Mouse (Mus musculus): ENCODE results near the gene Cacna1c.

The Cacna1c gene

DNA sequence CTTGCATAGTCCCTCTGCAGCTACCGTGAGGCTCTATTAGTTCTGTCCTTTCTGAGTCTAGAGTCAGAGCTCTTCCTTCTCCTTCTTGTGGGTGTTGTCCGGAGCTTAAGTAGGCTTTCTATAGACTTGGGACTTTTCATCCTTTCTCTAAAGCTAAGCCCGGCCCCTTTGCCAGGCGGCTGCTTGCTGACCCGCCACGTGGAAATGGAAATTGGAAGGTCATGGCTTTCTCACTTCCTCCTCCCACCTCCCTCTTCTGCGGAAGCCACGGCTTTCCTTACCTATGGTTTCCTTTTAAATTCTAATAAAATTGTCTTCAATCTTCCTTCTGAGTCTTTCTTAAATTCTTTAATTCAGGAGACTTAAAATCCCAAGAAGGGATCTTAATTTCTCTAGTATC lies 148.9 kb downstream of the Cacna1c start:
- no peak for DNase-seq

GRCm38 (mm10) chr6:119045498-119045897 lies 150.7 kb downstream of the Cacna1c start:
- DNase-seq = no peak

DNA sequence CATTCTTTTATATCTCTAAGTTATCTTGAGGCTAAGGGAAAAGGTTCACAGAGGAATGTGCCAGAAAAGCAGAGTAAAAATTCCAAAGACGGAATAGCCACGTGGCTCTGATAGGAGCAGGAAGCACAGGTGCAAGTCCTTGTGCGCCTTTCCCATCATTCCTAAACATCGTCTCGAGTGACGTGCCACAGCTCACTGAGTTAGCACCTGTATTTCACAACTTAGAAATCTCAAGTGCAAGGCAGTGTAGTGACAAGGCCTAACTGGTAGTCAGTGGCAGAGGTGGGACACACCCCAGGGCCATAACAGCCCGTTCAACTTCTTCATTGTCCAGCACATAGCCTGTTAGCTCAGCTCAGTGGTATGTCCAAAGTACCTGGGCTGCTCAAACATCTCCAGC lies 152.1 kb downstream of the Cacna1c start:
- peak; percentile 50 to 77 for DNase-seq

GRCm38 (mm10) chr6:119042803-119043202 lies 153.4 kb downstream of the Cacna1c start:
- DNase-seq = no peak

GRCm38 (mm10) chr6:119040961-119041360 lies 155.3 kb downstream of the Cacna1c start:
- DNase-seq = no peak

- no peak for DNase-seq
Measured at GRCm38 (mm10) chr6:119039815-119040214, 156.4 kb downstream of the Cacna1c start.

DNA sequence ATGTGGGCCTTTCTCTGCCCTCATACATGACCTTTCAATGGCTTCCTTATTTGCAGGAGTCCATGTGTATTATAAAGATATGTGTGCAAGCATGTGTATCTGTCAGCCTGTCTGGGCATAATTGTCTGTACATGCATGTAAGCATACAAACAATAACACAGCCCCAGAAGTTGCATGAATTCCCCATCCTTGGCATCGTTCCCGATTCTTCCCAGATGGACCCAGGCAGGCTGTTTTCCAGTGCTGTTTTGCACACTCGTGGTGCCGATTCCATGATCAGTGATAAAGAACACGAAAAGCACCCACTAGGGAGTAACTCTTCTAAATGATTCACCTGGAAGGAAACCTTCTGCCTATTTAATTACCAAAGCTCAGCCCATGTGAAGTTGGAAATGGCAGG lies 156.9 kb downstream of the Cacna1c start:
- DNase-seq = no peak

DNA sequence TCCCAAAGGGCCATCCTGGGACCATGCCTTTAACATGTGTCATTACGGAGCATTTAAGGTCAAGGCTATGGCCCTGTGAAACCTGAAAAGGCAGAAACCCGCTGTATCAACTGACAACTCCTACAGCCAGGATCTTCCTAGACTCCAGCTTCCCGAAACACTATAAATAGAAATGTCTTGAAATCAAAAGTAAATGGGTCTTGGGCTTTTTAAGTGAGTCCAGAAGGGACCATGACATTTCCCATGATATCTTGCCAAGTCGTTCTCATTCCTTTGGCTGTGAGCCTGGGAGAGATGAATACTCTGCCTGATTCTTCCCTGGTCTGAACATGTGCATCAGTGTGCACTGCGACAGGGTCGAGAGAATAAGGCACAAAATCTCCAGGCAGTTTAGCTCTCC lies 158.4 kb downstream of the Cacna1c start:
- peak in 1 of 2 experiments; percentile 58 for DNase-seq

GRCm38 (mm10) chr6:119037047-119037446 lies 159.2 kb downstream of the Cacna1c start:
- DNase-seq = peak; percentile 59 to 76

- DNase-seq = no peak
Measured at GRCm38 (mm10) chr6:119035361-119035760, 160.9 kb downstream of the Cacna1c start.

- DNase-seq = no peak
Measured at GRCm38 (mm10) chr6:119034947-119035346, 161.3 kb downstream of the Cacna1c start.

GRCm38 (mm10) chr6:119027880-119028279 lies 168.3 kb downstream of the Cacna1c start:
- DNase-seq = no peak

GRCm38 (mm10) chr6:119022850-119023249 lies 173.4 kb downstream of the Cacna1c start:
- DNase-seq = no peak

DNA sequence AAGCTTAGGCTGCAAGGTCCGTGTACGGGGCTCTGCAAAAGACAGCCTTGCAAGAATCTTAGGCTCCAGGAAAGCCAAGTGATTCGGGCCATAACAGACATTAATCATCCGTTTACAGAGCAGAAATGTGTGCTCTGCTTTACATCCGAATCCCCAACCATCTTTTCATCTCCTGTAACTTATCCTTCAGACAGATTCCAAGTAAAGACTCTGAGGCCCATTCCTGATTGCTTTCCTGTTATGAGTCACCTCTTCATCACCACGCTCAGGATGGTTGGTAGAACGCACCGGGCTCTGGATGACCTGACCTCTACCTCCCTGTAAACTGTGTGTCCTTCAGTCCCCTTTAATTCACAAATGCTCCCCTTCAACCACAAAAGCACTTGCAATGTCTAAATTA lies 175.0 kb downstream of the Cacna1c start:
- DNase-seq = no peak

GRCm38 (mm10) chr6:119018956-119019355 lies 177.3 kb downstream of the Cacna1c start:
- DNase-seq = peak; percentile 29 to 66

DNA sequence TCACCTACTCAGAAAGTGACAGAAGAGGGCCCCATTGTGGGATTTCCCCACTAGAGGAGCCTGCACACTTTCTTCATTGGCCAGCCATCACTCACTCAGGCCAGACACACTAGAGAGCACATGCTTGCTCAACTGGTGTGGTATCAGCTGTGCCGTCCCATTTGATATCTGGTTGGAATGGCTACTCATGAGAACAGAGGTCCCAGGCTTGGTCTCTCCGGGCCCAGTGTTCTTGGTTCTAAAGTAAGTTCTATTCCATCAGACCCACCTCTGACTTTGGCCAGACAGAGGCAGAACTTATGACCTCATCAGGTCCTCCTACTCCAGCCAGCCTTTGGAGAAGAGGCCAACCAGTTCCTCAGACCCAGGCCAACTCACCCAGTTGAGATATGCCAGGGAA lies 178.0 kb downstream of the Cacna1c start:
- no peak for DNase-seq

DNA sequence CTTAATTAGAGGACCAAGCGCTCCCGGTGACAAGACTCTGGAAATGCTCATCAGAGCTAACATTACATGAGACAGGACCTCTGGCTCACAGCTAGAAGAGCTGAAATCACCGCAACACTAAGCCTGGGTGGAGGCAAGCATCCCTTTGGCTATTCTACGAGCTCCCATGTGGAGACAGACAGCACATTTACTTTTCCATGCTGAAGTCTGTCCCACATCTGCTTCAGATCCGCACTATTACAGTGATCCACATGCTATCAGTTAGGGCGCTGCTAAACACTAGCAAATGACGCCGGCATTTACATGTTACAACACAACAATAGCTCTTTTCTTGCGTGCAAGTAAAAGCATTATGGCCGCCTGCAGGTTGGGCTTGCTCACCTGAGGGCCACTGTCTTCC lies 178.7 kb downstream of the Cacna1c start:
- no peak for DNase-seq

DNA sequence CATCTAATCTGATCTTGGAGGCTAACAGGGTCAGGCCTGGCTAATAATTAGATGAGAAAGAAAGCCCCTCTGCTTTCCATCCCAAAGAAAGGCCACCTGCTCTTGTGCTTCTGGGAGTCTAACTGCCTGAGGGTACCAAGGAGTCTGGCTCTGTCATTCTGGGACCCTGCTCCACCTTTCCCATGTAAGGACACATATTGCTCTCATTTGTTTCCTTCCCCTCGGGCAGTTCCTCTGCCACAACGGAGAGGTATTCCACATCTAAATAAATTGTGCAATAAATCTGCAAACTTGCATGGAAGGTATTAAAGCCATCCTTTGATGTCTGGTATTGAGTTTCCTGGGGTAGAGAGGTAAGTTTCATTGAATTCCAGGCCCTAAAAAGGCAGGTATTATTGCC lies 180.9 kb downstream of the Cacna1c start:
- DNase-seq = no peak

- DNase-seq = no peak
Measured at GRCm38 (mm10) chr6:119013168-119014098, 182.8 kb downstream of the Cacna1c start.

DNA sequence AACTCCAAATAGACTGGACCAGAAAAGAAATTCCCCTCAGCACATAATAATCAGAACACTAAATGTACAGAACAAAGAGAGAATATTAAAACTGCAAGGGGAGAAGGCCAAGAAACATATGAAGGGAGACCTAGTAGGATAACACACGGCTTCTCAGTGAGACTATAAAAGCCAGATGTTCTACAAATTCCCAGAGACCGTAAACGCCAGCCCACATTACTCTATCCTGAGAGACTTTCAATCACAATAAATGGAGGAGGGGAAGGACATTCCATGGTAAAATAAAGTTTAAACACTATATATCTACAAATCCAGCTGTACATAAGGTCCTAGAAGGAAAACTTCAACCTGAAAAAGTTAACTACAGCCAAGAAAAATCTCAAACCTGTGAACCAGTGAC lies 185.3 kb downstream of the Cacna1c start:
- DNase-seq = no peak

DNA sequence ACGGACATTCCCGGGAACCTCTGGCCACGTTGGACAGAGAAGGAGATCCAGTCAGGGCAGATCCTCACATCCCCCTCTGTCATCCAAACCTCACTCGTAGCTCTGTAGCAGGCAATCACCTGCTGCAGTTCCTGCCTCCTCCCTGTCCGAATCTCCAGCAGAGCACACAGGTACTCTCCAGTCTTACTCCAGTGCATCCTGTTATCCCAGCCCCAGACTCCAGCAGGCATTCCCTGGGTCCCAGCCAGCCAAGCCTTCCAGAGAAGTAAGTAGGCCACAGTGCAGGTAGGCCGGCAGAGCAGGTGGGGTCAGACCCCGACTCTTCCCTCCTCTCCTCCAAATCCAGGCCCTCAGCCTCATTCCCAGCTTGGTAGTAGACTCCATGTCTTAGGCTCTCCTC lies 186.7 kb downstream of the Cacna1c start:
- DNase-seq = no peak

GRCm38 (mm10) chr6:119008638-119009166 lies 187.5 kb downstream of the Cacna1c start:
- no peak for DNase-seq

- no peak for DNase-seq
Measured at GRCm38 (mm10) chr6:119004596-119004995, 191.6 kb downstream of the Cacna1c start.

DNA sequence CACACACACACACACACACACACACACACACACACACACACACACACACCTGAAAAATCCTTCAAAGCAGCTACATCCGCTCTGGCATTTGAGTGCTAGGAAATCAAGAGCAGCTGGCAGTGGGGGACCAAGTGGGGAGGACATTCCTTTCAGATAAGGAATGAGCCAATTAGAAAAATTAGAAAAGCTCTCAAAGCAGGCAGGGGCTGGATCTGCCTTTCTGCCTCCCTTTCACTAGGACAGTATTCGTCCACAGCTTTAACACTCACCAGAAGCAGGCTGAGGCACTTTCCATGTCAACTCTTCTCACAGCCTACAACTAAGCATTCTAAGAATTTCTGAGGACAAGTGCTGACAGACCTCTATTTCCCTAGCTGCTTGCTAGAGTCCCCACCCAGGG lies 194.8 kb downstream of the Cacna1c start:
- peak; percentile 31 to 70 for DNase-seq

- DNase-seq = no peak
Measured at GRCm38 (mm10) chr6:119000255-119000654, 196.0 kb downstream of the Cacna1c start.

Measured in lung, postnatal 4 days (tissue).